Mouse (Mus musculus) MEL (cell line): ENCODE results near the gene Acsbg1. TPM values are rescaled to one million over a fixed set of nuclear protein-coding genes. Genes with fewer than 3 reads are reported as not detected.

Source experiments
- DNase-seq: peaks from one replicate; pipeline ENCODE4 v3.0.0; 2011; ENCODE audit warnings: low read depth, low spot score
- H3K27ac ChIP-seq: 2 replicates; pipeline ENCODE4 v1.5.1; 2012; ENCODE audit warnings: low read depth, mild to moderate bottlenecking, control low read depth, low read length, moderate library complexity; ENCODE audit not compliant: control insufficient read depth
- H3K27me3 ChIP-seq, 2 experiments: fragments of 150-350 bp in 1 of 2; sonication (generic) in 1 of 2; 2 replicates each; pipeline ENCODE4 v1.6.1; 2012; ENCODE audit warnings: low read length in 2 of 2, mild to moderate bottlenecking in 2 of 2, improper control_type of control experiment in 1 of 2, moderate library complexity in 1 of 2; ENCODE audit not compliant: insufficient read depth in 2 of 2, control insufficient read depth in 1 of 2
- H3K36me3 ChIP-seq, 2 experiments: 2 replicates each; pipeline ENCODE4 v1.6.1; 2012 to 2014; ENCODE audit warnings: low read length in 2 of 2, improper control_type of control experiment in 1 of 2, inconsistent platforms in 1 of 2, mild to moderate bottlenecking in 1 of 2; ENCODE audit not compliant: insufficient read depth in 2 of 2, control insufficient read depth in 1 of 2
- H3K4me1 ChIP-seq, 2 experiments: fragments of 150-350 bp in 1 of 2; sonication (generic) in 1 of 2; 2 replicates each; pipeline ENCODE4 v1.6.1; 2012; ENCODE audit warnings: low read length in 2 of 2, improper control_type of control experiment in 1 of 2, mild to moderate bottlenecking in 1 of 2; ENCODE audit not compliant: insufficient read depth in 2 of 2, control insufficient read depth in 1 of 2
- H3K4me3 ChIP-seq, 2 experiments: fragments of 150-350 bp in 1 of 2; sonication (generic) in 1 of 2; 2 replicates each; pipeline ENCODE4 v1.5.1; 2012; ENCODE audit warnings: low read depth in 2 of 2, low read length in 2 of 2, mild to moderate bottlenecking in 2 of 2, moderate library complexity in 2 of 2, control low read depth in 1 of 2, improper control_type of control experiment in 1 of 2; ENCODE audit not compliant: control insufficient read depth in 1 of 2, insufficient read depth in 1 of 2
- H3K79me2 ChIP-seq: 2 replicates; pipeline ENCODE4 v1.6.1; 2012; ENCODE audit warnings: mild to moderate bottlenecking, low read length, moderate library complexity; ENCODE audit not compliant: control insufficient read depth, poor library complexity, insufficient read depth
- H3K9ac ChIP-seq: 2 replicates; pipeline ENCODE4 v1.6.1; 2012; ENCODE audit warnings: low read depth, mild to moderate bottlenecking, control low read depth, low read length, moderate library complexity; ENCODE audit not compliant: control insufficient read depth, poor library complexity, severe bottlenecking
- H3K9me3 ChIP-seq: fragments of 150-350 bp; sonication (generic); replicated peaks from 2 replicates; pipeline ENCODE4 v1.6.1; 2012; ENCODE audit warnings: mild to moderate bottlenecking, low read length, improper control_type of control experiment, moderate library complexity; ENCODE audit not compliant: insufficient read depth
- CHD1 ChIP-seq: IDR thresholded peaks from 2 replicates; pipeline ENCODE4 v1.6.1; 2012; ENCODE audit warnings: low read depth, mild to moderate bottlenecking, inconsistent platforms, low read length, improper control_type of control experiment
- CTCF ChIP-seq, 3 experiments: IDR thresholded peaks in 2 of 3; conservative IDR thresholded peaks in 1 of 3; 2 replicates each; pipeline ENCODE4 v1.5.1; 2011 to 2012; ENCODE audit warnings: low read length in 3 of 3, low read depth in 2 of 3, mild to moderate bottlenecking in 2 of 3, improper control_type of control experiment in 1 of 3, inconsistent platforms in 1 of 3, mixed read lengths in 1 of 3, moderate library complexity in 1 of 3; ENCODE audit not compliant: control insufficient read depth in 1 of 3, insufficient read depth in 1 of 3, poor library complexity in 1 of 3, severe bottlenecking in 1 of 3
- E2F4 ChIP-seq: IDR thresholded peaks from 2 replicates; pipeline ENCODE4 v1.6.1; 2011; ENCODE audit warnings: low read depth, low read length, improper control_type of control experiment, borderline replicate concordance
- ELF1 ChIP-seq: IDR thresholded peaks from 2 replicates; pipeline ENCODE4 v1.6.1; 2014; ENCODE audit warnings: low read depth, mild to moderate bottlenecking, inconsistent platforms, low read length, improper control_type of control experiment, moderate library complexity
- HCFC1 ChIP-seq: IDR thresholded peaks from 2 replicates; pipeline ENCODE4 v1.6.1; 2012; ENCODE audit warnings: low read depth, mild to moderate bottlenecking, inconsistent platforms, low read length, improper control_type of control experiment, moderate library complexity
- JUND ChIP-seq: IDR thresholded peaks from 2 replicates; pipeline ENCODE4 v1.6.1; 2011; ENCODE audit warnings: low read depth, mild to moderate bottlenecking, improper control_type of control experiment, low read length
- KAT2A ChIP-seq: conservative IDR thresholded peaks from 2 replicates; pipeline ENCODE4 v1.6.1; 2012; ENCODE audit warnings: low read depth, low read length, improper control_type of control experiment, inconsistent platforms
- MAFK ChIP-seq: IDR thresholded peaks from 2 replicates; pipeline ENCODE4 v1.6.1; 2011; ENCODE audit warnings: low read depth, mild to moderate bottlenecking, low read length, improper control_type of control experiment, borderline replicate concordance
- MAZ ChIP-seq: IDR thresholded peaks from 2 replicates; pipeline ENCODE4 v1.6.1; 2012; ENCODE audit warnings: low read depth, mild to moderate bottlenecking, inconsistent platforms, low read length, improper control_type of control experiment
- MEF2A ChIP-seq: IDR thresholded peaks from 2 replicates; pipeline ENCODE4 v1.6.1; 2014; ENCODE audit warnings: low read depth, mild to moderate bottlenecking, inconsistent platforms, low read length, improper control_type of control experiment; ENCODE audit not compliant: poor library complexity, insufficient replicate concordance, severe bottlenecking; ENCODE audit errors: extremely low read depth
- MYB ChIP-seq: IDR thresholded peaks from 2 replicates; pipeline ENCODE4 v1.6.1; 2011; ENCODE audit warnings: mild to moderate bottlenecking, low read depth, low read length, improper control_type of control experiment
- MYC ChIP-seq: IDR thresholded peaks from 2 replicates; pipeline ENCODE4 v1.6.1; 2011; ENCODE audit warnings: low read depth, mild to moderate bottlenecking, low read length, improper control_type of control experiment, moderate library complexity
- NELFE ChIP-seq: IDR thresholded peaks from 2 replicates; pipeline ENCODE4 v1.6.1; 2011; ENCODE audit warnings: low read depth, low read length, improper control_type of control experiment
- NRF1 ChIP-seq: IDR thresholded peaks from 2 replicates; pipeline ENCODE4 v1.6.1; 2014; ENCODE audit warnings: low read depth, mild to moderate bottlenecking, inconsistent platforms, low read length, improper control_type of control experiment, moderate library complexity; ENCODE audit not compliant: poor library complexity, insufficient read depth, severe bottlenecking
- POLR2A ChIP-seq, 2 experiments: IDR thresholded peaks; 2 replicates each; pipeline ENCODE4 v1.6.1; 2011 to 2012; ENCODE audit warnings: low read length in 2 of 2, mild to moderate bottlenecking in 2 of 2, control low read depth in 1 of 2, improper control_type of control experiment in 1 of 2, low read depth in 1 of 2, moderate library complexity in 1 of 2; ENCODE audit not compliant: control insufficient read depth in 1 of 2, insufficient read depth in 1 of 2, poor library complexity in 1 of 2
- POLR2AphosphoS5 ChIP-seq: IDR thresholded peaks from 2 replicates; pipeline ENCODE4 v1.6.1; 2012; ENCODE audit warnings: low read depth, borderline replicate concordance, mild to moderate bottlenecking, inconsistent platforms, low read length, moderate library complexity, mixed read lengths
- SIN3A ChIP-seq: IDR thresholded peaks from 2 replicates; pipeline ENCODE4 v1.6.1; 2012; ENCODE audit warnings: low read length, improper control_type of control experiment, inconsistent platforms
- SMC3 ChIP-seq: IDR thresholded peaks from 2 replicates; pipeline ENCODE4 v1.6.1; 2011; ENCODE audit warnings: low read depth, low read length, improper control_type of control experiment
- TAL1 ChIP-seq: IDR thresholded peaks from 2 replicates; pipeline ENCODE4 v1.6.1; 2012; ENCODE audit warnings: mild to moderate bottlenecking, inconsistent platforms, low read length, moderate library complexity, mixed read lengths
- USF1 ChIP-seq: IDR thresholded peaks from 2 replicates; pipeline ENCODE4 v1.6.1; 2014; ENCODE audit warnings: low read depth, mild to moderate bottlenecking, inconsistent platforms, low read length, improper control_type of control experiment, moderate library complexity
- USF2 ChIP-seq, 2 experiments: IDR thresholded peaks; 2 replicates each; pipeline ENCODE4 v1.6.1; 2011 to 2012; ENCODE audit warnings: improper control_type of control experiment in 2 of 2, low read length in 2 of 2, borderline replicate concordance in 1 of 2, inconsistent platforms in 1 of 2, low read depth in 1 of 2, mild to moderate bottlenecking in 1 of 2; ENCODE audit not compliant: insufficient read depth in 1 of 2
- ZMIZ1 ChIP-seq: IDR thresholded peaks from 2 replicates; pipeline ENCODE4 v1.6.1; 2012; ENCODE audit warnings: low read depth, mild to moderate bottlenecking, inconsistent platforms, low read length, improper control_type of control experiment, moderate library complexity
- ZNF384 ChIP-seq: IDR thresholded peaks from 2 replicates; pipeline ENCODE4 v1.6.1; 2012; ENCODE audit warnings: low read depth, mild to moderate bottlenecking, inconsistent platforms, low read length, improper control_type of control experiment
- polyA plus RNA-seq, 2 experiments: library from polyadenylated mRNA; stranded (reverse) in 1 of 2; unstranded in 1 of 2; fragments of >175 nt in 1 of 2; fragments of >200 nt in 1 of 2; gene quantifications; 2 replicates each; pipeline versions ENCODE4 v1.2.1 to v1.2.4; 2012; ENCODE audit warnings: low replicate concordance in 2 of 2, low read depth in 1 of 2; ENCODE audit not compliant: insufficient read length in 2 of 2, insufficient read depth in 1 of 2, missing spikeins in 1 of 2
- total RNA-seq: library from RNA; depleted of rRNA; stranded (reverse); fragments of 300-350 nt; gene quantifications from 2 replicates; pipeline ENCODE4 v1.2.3, GENCODE M21; 2012

Gene Acsbg1
- total and polyA plus RNA-seq, 3 experiments = 8.3 to 8.8 TPM; not detected in 1

DNA sequence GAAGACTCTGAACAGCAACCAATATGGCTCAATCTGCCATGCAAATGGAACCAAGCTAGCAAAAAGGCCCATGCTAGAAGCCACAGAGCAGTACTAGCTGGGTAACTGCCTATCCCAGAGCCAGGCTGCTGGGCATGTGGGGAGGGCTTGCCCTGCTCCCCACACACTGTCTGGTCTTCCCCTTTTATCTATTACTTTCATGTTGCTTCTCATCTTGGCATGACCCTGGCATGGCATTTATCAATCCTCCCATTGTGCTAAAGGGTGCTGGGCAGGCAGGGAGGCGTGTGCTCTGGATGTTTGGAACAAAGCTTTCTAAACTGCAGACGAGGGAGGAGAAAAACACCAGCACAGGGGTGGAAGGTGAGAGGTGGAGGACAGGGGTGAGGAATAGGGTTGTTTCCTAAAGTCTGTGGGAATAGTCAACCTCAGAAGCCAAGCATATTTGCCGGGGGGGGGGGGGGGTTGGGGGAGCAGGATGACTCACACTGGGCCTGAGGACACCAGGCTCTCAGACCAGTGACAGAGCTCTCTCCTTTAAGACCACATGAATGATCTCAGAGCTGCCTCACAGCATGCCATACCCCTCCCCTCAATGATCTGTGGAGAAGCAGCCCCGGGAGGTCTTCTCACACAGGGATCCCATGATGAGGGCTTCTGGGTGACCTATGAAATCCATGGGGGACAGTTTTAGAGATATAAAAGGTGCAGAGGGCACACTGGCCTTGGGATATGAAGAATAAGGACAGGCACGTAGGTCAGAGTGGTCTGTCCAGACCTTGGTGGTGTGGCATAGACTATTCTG, 24.0 kb downstream of the Acsbg1 start:
- Histone ChIP-seq H3K27ac (no peak overlapping the region), H3K9ac (no peak overlapping the region), H3K36me3 (peaks cover 0 to 12% of the 10 kb centered on the region in 2 experiments; a peak in 2 of 4 replicates), H3K27me3 (no peaks in the 10 kb centered on the region), H3K9me3 (no peaks in the 10 kb centered on the region), H3K4me3 (no peak overlapping the region), H3K4me1 (peaks cover 5 to 7% of the 10 kb centered on the region in 2 experiments; a peak in 3 of 4 replicates), H3K79me2 (no peaks in the 10 kb centered on the region)
- TF ChIP-seq CHD1 = no peak
- TF ChIP-seq KAT2A = no peak
- TF ChIP-seq MAZ = no peak
- no peak for TF ChIP-seq USF2 (IDR thresholded peaks at IDR 0.05; ENCODE audit: borderline replicate concordance in 1 of 2, insufficient read depth in 1 of 2, low read depth in 1 of 2, low read length in 2 of 2)
- TF ChIP-seq POLR2AphosphoS5 = no peak
- TF ChIP-seq MYB = no peak
- no peak for TF ChIP-seq ELF1
- TF ChIP-seq SIN3A = no peak
- DNase-seq = no peak

DNA sequence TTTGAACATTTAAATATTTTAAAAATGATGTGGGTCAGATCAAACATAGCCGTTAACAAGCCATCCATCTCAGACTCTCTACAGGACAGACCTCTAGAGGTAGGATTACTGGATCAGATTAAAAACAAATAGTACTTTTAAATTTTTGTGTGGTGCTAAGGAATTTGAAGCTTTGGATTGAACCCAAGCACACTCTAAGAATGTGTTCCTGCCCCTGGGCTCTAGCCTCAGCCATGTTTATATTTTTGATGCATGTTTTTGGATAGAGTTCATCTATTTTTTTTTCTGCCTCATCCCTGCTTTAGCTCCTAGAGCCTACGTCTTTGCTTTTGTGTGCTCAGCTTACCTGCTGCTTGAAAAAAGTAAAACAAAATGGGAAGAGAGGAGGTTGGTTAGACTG, 28.3 kb downstream of the Acsbg1 start:
- DNase-seq = no peak
- TF ChIP-seq TAL1 (no peak), JUND (no peak), POLR2A (IDR thresholded peaks at IDR 0.05; ENCODE audit: control insufficient read depth in 1 of 2, insufficient read depth in 1 of 2, low read depth in 1 of 2, low read length in 2 of 2, poor library complexity in 1 of 2) (no peak), E2F4 (no peak), ZNF384 (no peak)
- Histone ChIP-seq H3K4me3 (no peak overlapping the region), H3K27me3 (no peaks in the 10 kb centered on the region), H3K36me3 (peaks cover 0 to 4% of the 10 kb centered on the region in 2 experiments; a peak in 2 of 4 replicates), H3K27ac (no peak overlapping the region), H3K9me3 (no peaks in the 10 kb centered on the region), H3K4me1 (peaks cover 0 to 9% of the 10 kb centered on the region in 2 experiments; a peak in 2 of 4 replicates), H3K79me2 (no peaks in the 10 kb centered on the region), H3K9ac (no peak overlapping the region)

GRCm38 (mm10) chr9:54630905-54631304, 30.8 kb downstream of the Acsbg1 start:
- Histone ChIP-seq H3K4me3 (no peak overlapping the region), H3K9ac (no peak overlapping the region; the same call in 1 of the 2 replicates), H3K27ac (no peak overlapping the region), H3K36me3 (peaks cover 0 to 4% of the 10 kb centered on the region in 2 experiments; a peak in 2 of 4 replicates), H3K79me2 (no peaks in the 10 kb centered on the region), H3K9me3 (no peaks in the 10 kb centered on the region), H3K27me3 (no peaks in the 10 kb centered on the region), H3K4me1 (peaks cover 0 to 9% of the 10 kb centered on the region in 2 experiments; a peak in 2 of 4 replicates)
- DNase-seq = peak; percentile 39
- TF ChIP-seq USF1 = no peak
- TF ChIP-seq ZMIZ1 = no peak
- no peak for TF ChIP-seq HCFC1
- TF ChIP-seq USF2 (IDR thresholded peaks at IDR 0.05; ENCODE audit: borderline replicate concordance in 1 of 2, insufficient read depth in 1 of 2, low read depth in 1 of 2, low read length in 2 of 2) = no peak
- no peak for TF ChIP-seq NRF1
- TF ChIP-seq SMC3 = peak; percentile 32
- TF ChIP-seq JUND = no peak
- TF ChIP-seq POLR2AphosphoS5 = no peak
- TF ChIP-seq NELFE = no peak
- TF ChIP-seq MEF2A = no peak
- no peak for TF ChIP-seq ZNF384
- no peak for TF ChIP-seq MAFK
- TF ChIP-seq MYC = 0 out of 2 replicates have a peak, but pooled peaks have one; percentile 35
- TF ChIP-seq CTCF (IDR thresholded peaks at IDR 0.05 in 2 of 3, conservative IDR thresholded peaks at IDR 0.05 in 1 of 3; ENCODE audit: control insufficient read depth in 1 of 3, insufficient read depth in 1 of 3, low read depth in 2 of 3, low read length in 3 of 3, poor library complexity in 1 of 3, severe bottlenecking in 1 of 3) = peak in 2 of 3 experiments; percentile 31 to 53; a peak in 3 of 6 replicates
